Mouse (Mus musculus) hindlimb bud, embryonic 11.5 days (tissue): Measurements from ENCODE around the gene Emilin3.

Experiments used
- DNase-seq: peaks from one replicate; pipeline ENCODE4 v3.0.0-alpha.2; 2012; ENCODE audit warnings: low read depth, low spot score; ENCODE audit errors: extremely low spot score

Emilin3 gene

GRCm38 (mm10) chr2:160917313-160917712, 5.2 kb upstream of the Emilin3 start:
- DNase-seq: no peak

GRCm38 (mm10) chr2:160916714-160917113, 4.6 kb upstream of the Emilin3 start:
- no peak for DNase-seq

GRCm38 (mm10) chr2:160915821-160916610, 3.9 kb upstream of the Emilin3 start:
- DNase-seq: no peak

- no peak for DNase-seq
Observed at GRCm38 (mm10) chr2:160914656-160915055, 2.5 kb upstream of the Emilin3 start.

- DNase-seq: no peak
Observed at GRCm38 (mm10) chr2:160911558-160912201, 448 bp downstream of the Emilin3 start.

- no peak for DNase-seq
Observed at GRCm38 (mm10) chr2:160910633-160911032, 1.5 kb downstream of the Emilin3 start.

GRCm38 (mm10) chr2:160908607-160909006, 3.5 kb downstream of the Emilin3 start:
- DNase-seq: no peak

GRCm38 (mm10) chr2:160906101-160906500, 6.0 kb downstream of the Emilin3 start:
- DNase-seq: no peak

- no peak for DNase-seq
Observed at GRCm38 (mm10) chr2:160905301-160905700, 6.8 kb downstream of the Emilin3 start.

- no peak for DNase-seq
Observed at GRCm38 (mm10) chr2:160901656-160902412, 10.3 kb downstream of the Emilin3 start.

- no peak for DNase-seq
Observed at GRCm38 (mm10) chr2:160891697-160892096, 20.4 kb downstream of the Emilin3 start.

GRCm38 (mm10) chr2:160891045-160891444, 21.1 kb downstream of the Emilin3 start:
- no peak for DNase-seq

- no peak for DNase-seq
Observed at GRCm38 (mm10) chr2:160887859-160888258, 24.3 kb downstream of the Emilin3 start.

- DNase-seq: peak; percentile 82
Observed at GRCm38 (mm10) chr2:160887284-160887683, 24.8 kb downstream of the Emilin3 start.

- no peak for DNase-seq
Observed at GRCm38 (mm10) chr2:160886221-160886620, 25.9 kb downstream of the Emilin3 start.

- peak; percentile 30 for DNase-seq
Observed at GRCm38 (mm10) chr2:160884830-160885229, 27.3 kb downstream of the Emilin3 start.

- no peak for DNase-seq
Observed at GRCm38 (mm10) chr2:160883912-160884311, 28.2 kb downstream of the Emilin3 start.

- no peak for DNase-seq
Observed at GRCm38 (mm10) chr2:160882436-160882835, 29.7 kb downstream of the Emilin3 start.

- DNase-seq: no peak
Observed at GRCm38 (mm10) chr2:160881462-160882101, 30.5 kb downstream of the Emilin3 start.

- DNase-seq: no peak
Observed at GRCm38 (mm10) chr2:160880453-160881195, 31.5 kb downstream of the Emilin3 start, which contains the start of gene Lpin3. Lpin3 (plus strand) TSS chr2:160880670.
